Mouse (Mus musculus) heart, postnatal 0 days (tissue): ENCODE measurements at regions not wholly inside any gene's neighbourhood (a gene's known extent, or its start where the extent isn't known, plus 50 kb on each side); places are given as distances from the start of the nearest gene placed in this dataset.

ENCODE experiments used
- CTCF ChIP-seq: IDR thresholded peaks from 2 replicates; pipeline ENCODE4 v1.5.1; 2016; ENCODE audit warnings: antibody characterized with exemption, control low read depth, low read depth
- EP300 ChIP-seq: IDR thresholded peaks from 2 replicates; pipeline ENCODE4 v1.6.1; 2016; ENCODE audit warnings: antibody characterized with exemption, low read depth

- no peak for TF ChIP-seq EP300
- no peak for TF ChIP-seq CTCF
Measured at GRCm38 (mm10) chr5:46201639-46202456, 344.4 kb upstream of the Lcorl start.
